Mouse (Mus musculus): ENCODE results near the gene C130026I21Rik. TPM values are rescaled to one million over a fixed set of nuclear protein-coding genes. Genes with fewer than 3 reads are reported as not detected.

The C130026I21Rik gene
- total RNA-seq (2023) = 10 to 100 TPM; 29.4 to 39.6 TPM

DNA sequence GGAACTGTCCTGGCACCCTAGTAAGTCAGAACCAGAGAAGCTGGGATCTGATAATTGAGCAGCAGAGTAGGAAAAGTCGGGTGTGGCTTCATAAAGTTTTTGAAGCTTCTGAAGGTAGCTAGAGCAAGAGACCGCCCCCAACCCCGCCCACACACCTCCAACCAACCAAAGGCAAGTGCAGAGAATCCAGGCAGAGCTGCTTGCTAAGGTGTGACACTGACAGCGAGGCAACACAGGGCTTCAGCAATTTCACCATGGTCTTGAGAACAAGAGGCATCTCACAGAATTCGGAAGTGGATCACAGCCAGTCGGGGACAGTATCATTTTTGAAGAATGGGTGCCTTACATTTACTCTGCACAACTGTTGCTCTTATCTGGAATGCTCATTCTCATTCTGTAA is at the start of gene C130026I21Rik:
Gene C130026I21Rik, minus strand, starts transcription at position 101 of the 400 bp plus-strand sequence.

DNA sequence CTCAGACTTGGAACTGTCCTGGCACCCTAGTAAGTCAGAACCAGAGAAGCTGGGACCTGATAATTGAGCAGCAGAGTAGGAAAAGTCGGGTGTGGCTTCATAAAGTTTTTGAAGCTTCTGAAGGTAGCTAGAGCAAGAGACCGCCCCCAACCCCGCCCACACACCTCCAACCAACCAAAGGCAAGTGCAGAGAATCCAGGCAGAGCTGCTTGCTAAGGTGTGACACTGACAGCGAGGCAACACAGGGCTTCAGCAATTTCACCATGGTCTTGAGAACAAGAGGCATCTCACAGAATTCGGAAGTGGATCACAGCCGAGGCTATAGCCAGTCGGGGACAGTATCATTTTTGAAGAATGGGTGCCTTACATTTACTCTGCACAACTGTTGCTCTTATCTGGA is 160.6 kb downstream of the C130026I21Rik start, which contains the start of gene A530032D15Rik:
Gene A530032D15Rik, minus strand, starts transcription at position 101 of the 400 bp plus-strand sequence.

DNA sequence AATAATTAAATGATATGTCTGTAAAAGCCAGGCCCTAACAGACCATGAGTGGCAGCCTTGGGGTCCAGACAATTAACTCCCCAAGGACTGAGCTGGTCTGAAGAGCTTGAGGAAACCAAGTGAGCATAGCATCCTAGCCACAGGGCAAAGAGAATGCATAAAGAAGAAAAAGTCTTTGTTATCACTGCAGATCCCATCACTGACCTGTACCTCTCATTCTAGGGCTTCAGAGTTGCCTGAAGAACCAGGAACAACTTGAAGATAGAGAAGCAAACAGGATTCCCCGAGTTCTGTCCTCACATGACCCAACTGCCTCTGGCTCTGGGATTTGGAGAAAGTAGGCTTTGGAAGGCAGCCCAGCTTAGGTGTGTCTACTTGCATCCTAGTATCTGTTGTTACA is 170.5 kb downstream of the C130026I21Rik start, which contains the start of gene Gm10553:
Gene Gm10553, plus strand, starts transcription at position 301 of the 400 bp plus-strand sequence.

Other genes starting within 250 kb of the C130026I21Rik start
- gene Gm10553, start 170.4 kb downstream of the C130026I21Rik start, total RNA-seq (2023) = not detected
- 10 to 100 TPM; 26.6 to 37.5 TPM for gene A530032D15Rik, start 160.7 kb downstream of the C130026I21Rik start, total RNA-seq (2023)

All from neutrophil, adult 83 days (primary cell).